Mouse (Mus musculus): ENCODE data around the gene Tlnrd1.

DNA sequence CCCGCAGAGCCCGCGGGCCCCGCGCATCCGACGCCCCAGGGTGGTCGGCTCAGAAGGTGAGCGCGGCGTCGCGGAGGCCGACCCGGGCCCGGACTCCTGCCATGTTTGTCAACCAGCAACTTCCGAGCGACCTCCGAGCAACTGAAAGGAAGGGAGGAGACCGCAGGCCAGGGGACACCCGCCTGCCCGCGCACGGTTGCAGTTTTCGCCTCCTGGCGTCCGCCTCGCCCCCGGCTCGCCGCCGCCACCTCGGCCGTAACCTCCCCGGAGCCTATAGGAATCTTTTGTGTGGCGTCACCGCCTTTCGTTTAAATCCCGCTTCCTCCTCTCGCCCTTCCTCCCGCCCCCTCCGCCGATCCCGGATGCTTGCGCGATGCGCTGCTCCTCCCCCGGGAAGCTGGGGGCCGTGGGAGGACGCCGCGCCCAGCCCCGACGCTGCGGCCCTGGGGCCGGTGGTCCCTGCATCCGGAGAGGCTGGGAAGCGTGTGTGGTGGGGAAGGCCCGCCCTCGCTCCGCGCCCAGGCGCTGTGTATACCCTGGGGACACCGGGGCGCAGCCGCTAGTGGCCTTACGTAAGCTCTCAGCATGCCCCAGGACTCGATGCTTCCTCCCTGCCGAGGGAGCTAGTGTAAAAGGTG, at the start of gene Tlnrd1, which contains the start of gene Mesd:
- no peak for TF ChIP-seq CTCF (conservative IDR thresholded peaks at IDR 0.05; ENCODE audit: insufficient read depth, insufficient read length, low read depth, low read length)
- TF ChIP-seq POLR2A (IDR thresholded peaks at IDR 0.05; ENCODE audit: low read depth, low read length) = no peak

All from kidney, adult 2 months (tissue).